Mouse (Mus musculus): Measurements from ENCODE around the gene Fam241b. TPM values are rescaled to one million over a fixed set of nuclear protein-coding genes. Genes with fewer than 3 reads are reported as not detected.

The Fam241b gene
- total RNA-seq, 1 experiment from 2014 or later = not detected

DNA sequence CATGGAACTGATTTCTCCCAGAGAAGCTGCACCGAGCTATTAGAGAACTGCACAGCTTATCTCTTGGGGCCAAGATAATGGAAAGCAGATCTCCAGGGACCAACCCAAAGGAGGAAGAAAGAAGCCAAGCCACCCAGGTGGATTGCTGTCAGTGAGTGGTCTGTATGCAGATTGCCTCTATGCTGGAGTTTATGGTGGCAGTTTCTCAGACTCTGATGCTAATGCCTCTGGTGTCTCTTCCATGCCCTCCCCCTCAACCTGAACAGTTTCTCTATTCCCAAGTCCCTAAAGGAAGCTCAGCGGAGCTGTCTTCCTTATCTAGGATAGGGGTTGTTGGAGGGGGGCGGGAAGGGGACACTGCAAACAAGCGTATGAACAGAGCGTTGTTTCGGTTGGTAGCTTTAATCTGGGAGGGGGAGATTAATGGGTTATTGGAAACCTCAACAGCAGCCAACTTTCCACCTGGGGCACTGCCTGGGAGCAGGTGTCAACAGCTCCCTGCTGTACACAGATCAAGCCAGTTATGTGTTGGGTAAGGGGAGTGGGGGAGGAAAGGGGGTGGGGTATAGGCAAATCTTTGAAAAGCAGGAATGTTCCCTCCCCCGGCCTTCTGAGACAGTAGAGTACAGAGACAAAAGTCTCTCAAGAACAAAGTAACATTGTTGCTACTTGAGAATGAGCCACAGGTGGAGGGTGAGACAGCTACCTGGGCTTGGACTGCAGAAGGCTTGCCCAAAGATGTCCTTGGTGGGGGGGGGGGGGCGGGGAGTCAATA is 7.8 kb downstream of the Fam241b start:
- ATAC-seq (ENCODE audit: extremely low read depth, insufficient number of reproducible peaks, low FRiP score, poor library complexity, severe bottlenecking) = no peak

DNA sequence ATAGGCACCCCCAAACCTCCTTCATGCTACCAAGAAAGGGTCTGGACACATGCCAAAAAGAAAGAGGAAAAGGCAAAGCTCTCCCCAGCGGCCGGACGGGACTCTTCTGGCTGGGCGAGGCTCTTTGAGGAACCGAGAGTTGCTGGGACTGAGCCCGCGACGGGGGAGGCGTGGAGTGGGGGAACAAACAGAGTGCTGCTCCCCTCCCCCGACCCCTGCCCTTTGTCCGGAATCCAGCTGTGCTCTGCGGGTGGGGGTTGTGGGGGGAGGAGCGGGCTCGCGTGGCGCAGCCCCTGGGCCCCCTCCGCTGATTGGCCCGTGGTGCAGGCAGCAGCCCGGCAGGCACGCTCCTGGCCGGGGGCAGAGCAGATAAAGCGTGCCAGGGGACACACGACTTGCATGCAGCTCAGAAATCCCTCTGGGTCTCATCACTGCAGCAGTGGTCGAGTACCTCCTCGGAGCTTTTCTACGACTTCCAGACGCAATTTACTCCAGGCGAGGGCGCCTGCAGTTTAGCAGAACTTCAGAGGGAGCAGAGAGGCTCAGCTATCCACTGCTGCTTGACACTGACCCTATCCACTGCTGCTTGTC is 10.9 kb downstream of the Fam241b start, which contains the start of gene Neurog3:
TSS of gene Neurog3 (plus strand) at position 400 of the 591 bp plus-strand sequence.
- ATAC-seq (ENCODE audit: extremely low read depth, insufficient number of reproducible peaks, low FRiP score, poor library complexity, severe bottlenecking) = no peak

DNA sequence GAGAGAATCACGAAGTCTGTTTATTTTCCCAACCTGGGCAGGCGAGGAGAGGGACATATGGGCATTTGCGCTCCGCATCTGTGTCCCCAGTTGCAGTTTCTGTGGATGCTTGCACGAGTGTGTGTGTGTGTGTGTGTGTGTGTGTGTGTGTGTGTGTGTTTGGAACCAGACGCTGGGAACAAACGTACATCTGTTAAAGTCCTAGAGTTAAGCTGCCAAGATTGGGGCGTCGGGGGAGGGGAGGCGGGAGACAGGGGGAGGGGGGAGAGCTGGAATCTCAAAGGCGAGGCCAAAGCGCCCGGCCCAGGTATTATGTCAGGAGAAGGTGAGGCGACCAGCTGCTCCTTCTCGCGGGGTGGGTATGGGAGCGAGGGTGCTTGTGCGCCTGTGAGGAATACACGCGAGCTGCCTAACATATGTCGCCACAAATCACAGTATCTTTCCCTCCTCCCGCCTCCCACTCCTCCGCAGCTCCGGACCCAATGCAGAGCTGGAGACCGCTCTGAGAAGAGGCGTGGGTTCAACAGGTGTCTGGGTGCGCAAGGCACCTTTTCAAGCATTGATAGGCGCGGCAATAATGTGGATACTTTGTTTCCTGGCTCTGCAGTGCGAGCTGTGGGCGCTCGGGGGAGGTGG is 15.3 kb downstream of the Fam241b start:
- ATAC-seq (ENCODE audit: extremely low read depth, insufficient number of reproducible peaks, low FRiP score, poor library complexity, severe bottlenecking) = no peak

DNA sequence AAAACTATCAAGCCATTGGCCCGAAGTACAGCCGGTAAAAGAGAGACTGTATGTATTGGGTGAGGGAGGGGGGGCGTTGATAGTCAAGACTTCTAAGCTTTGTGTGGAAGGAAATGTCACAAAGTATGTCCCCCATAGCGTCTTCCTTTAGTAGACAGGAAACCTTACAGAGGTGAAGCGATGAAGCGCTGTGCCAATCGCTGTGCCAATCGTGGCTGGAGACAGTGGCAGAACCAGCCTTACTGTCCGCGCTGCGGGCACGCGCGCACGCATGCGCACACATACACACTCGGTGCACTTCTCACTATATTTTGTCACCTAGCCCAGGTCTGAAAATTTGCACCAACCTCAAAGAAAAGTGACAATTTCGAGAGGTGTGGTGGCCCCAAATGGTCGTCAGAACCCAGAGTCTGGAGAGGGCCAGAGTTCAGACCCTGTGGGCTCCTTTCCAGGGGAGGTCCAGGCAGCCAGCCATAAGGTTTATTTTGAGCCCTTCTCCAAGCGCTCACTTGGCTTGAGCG is 15.9 kb downstream of the Fam241b start:
- no peak for ATAC-seq (ENCODE audit: extremely low read depth, insufficient number of reproducible peaks, low FRiP score, poor library complexity, severe bottlenecking)

DNA sequence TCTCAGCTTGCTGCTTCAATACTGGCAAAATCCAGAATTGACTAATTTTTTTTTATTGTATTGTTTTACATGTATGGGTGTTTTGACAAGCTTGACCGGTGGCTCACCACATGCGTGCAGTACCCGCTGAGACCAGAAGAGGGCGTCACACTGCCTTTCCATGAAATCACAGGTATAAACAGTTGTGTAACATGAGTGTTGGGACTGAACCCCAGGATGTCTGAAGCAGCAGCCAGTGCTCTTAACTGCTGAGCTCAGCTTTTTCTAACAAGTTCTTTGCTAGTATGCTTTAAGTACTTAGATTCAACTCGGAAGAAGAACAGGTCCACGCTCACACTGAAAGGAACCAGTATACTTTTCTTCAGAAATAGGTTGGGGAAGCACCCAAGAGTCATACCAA is 16.6 kb downstream of the Fam241b start:
- ATAC-seq (ENCODE audit: extremely low read depth, insufficient number of reproducible peaks, low FRiP score, poor library complexity, severe bottlenecking) = no peak

DNA sequence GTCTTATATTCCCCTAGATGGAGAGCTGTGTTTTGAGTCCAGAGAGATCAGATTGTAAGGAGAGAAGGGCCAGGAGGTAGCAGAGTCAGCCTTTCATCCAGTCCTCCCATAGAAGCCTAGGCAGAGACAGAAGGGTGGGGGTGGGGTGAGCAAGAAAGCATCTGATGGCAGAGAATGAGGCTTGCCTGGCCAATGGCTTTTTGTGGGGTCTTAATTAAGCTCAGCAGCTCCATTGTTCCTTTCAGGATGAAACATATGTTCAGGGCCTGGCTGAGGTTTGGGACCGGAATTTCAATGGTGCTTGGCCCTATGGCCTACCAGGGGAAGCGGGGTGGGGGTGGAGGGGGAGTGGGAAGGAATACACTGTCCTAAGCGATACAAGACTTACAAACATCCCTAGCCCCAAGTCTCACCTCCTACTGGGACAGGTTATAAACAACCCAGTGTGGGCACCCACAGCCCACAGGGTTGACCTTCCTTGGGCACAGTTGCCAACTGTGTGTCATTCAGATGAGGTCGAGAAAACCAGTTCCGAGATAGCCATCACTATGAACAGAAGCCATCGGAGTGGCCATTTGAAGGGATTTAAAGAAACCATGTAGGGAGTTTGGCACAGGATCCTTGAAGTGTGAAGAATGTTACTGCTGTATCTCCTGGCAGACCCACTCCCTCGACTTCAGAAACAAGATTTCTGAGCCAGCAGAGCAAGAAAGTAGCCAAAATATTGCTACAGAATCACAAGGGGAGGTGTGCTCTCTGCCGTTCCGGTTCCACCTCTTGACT is 29.7 kb downstream of the Fam241b start:
- ATAC-seq (ENCODE audit: extremely low read depth, insufficient number of reproducible peaks, low FRiP score, poor library complexity, severe bottlenecking) = no peak

DNA sequence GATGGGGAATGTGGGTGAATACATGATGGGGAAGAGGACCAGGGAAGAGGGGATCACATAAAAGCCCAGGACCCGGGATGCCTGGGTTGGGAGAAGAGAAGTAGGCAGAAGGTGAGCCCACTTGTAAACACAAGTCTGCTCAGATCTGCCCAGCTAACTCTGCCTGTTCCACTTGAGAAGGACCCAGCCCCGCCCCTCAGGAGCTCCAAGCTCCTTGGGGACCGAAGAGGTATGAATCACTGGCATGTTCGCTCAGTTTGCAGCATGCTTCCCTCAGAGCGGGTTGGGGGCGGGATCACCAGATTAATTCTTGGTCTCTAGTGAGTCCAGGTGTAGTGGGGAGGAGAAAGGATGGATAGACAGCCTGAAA is 32.5 kb downstream of the Fam241b start:
- ATAC-seq (ENCODE audit: extremely low read depth, insufficient number of reproducible peaks, low FRiP score, poor library complexity, severe bottlenecking) = no peak

DNA sequence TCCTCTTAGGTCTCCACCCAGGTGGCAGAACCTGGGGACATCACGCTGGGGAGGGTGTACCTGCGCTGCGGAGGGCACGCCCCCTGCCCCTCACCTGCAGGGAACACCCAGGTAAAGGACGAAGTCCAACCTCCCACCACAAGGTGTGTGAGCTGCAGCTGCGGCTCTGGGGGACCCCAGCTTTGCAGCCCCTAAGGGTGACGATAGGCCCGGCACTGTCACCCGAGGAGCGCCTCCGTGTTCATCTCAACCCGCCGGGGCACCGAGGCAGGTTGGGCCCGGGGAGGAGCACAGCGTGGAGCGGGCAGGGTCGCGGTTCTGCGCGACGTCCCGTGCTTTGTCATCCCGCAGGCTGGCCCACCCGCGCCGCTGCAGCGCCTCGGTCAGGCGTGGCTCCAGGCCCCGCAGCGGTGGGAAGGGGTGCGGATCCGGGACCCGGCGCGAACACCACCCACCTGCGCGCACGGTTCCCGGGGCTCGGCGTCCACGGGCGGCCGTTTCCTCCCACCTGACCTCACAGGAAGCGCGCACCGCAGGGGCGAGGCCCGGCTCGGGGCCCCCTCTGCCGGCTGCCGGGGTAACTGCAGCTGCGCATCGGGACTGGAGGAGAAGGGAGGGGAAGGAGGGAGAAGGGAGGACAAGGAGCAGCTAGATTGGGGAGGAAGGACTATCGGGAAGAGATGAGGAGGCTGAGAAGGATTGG is 33.1 kb downstream of the Fam241b start:
- 0 out of 2 replicates have a peak, but pooled peaks have one; percentile 13 for ATAC-seq (ENCODE audit: extremely low read depth, insufficient number of reproducible peaks, low FRiP score, poor library complexity, severe bottlenecking)

DNA sequence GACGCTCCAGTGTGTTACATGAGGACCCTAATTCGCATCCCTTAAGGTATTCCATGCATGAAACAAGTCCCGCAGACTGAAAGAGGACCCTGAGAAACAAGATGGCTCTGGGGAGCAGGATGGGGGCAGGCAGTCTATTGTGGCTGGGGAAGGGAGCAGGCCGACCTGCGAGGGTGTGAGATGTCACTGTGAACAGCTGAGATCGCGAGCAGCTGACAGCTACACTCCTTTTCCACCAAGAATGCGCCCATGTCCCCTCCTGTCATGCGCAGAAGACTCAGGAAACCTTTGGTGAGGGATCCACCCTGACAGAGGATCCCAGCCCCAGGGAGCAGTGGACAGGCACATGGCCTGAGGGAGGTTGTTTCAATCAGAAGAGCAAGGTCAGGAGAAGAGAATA is 36.7 kb downstream of the Fam241b start:
- ATAC-seq (ENCODE audit: extremely low read depth, insufficient number of reproducible peaks, low FRiP score, poor library complexity, severe bottlenecking) = no peak

DNA sequence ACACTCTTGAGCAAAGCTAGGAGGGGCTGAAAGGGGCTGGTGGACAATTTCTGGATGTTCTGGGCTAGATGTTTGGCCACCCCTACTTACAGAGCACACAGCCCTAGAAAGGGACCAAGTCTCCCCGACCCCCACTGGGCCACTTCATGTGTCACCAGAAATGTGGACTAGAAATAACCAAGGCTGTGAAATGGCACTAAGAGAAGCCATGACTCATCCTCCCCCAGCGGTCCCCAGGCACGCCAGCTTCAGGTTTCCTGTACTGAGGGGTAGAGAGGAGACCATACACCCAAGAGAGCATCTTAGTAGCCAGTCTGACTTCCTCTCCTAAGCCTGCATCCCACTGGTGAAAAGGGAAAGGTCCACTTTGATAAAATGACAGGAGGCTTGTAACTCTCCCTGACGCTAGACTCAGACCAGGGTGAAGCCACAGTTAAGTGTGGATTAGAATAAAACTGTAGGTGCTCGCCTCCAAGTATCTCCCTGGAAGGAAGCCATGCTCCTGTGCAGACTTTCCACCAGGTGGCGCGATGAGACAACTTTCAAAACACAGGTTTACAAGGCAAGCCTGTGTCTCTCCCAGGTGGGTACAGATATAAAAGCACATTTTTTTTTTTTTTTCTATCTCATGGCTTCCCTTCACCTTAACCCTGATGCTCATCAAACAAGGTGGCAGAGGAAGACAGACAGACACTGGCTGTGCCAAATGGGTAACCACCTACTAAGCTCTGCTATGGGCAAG is 38.7 kb downstream of the Fam241b start:
- no peak for ATAC-seq (ENCODE audit: extremely low read depth, insufficient number of reproducible peaks, low FRiP score, poor library complexity, severe bottlenecking)

DNA sequence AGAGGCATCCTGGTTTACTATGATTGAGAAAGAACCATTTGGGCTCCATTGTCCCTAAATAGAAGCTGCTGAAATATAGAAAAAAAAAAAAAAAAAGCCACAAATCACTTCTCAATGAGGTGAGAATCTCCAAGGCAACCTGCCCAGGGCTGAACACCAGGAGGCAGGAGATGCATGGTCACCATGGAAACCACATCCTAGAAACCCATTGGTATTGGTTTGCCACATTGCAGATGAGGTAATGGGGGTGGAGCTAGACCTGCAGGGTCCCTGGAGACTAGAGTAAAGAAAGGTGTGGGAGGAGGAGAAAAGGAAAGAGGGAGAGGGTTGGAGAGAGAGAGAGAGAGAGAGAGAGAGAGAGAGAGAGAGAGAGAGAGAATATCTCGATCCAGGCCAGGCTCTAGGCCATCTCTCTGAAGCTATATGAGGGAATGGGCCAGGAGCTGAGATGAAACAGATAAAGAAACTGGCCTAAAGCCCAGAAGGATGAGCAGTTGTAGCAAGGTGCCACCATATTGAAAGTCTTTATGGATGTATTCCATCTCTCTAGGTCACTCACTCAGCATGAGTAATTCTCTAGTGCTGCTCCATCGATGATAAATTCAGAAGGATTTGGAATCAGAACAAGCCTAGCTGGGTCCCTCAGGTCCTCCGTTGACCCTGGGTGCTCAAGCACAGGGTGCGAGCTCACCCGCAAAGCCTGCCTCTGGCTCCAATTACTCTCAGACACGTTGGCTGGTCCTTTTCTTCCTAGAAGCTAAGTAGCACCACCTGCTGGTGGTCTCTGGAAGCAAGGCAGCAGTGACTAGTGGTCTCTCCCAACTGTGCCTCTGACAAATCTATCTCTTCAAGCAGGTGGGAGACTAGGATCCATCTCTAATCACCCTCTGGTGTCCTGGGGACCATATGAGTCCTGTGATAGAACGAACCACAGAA is 41.9 kb downstream of the Fam241b start:
- ATAC-seq (ENCODE audit: extremely low read depth, insufficient number of reproducible peaks, low FRiP score, poor library complexity, severe bottlenecking) = no peak

DNA sequence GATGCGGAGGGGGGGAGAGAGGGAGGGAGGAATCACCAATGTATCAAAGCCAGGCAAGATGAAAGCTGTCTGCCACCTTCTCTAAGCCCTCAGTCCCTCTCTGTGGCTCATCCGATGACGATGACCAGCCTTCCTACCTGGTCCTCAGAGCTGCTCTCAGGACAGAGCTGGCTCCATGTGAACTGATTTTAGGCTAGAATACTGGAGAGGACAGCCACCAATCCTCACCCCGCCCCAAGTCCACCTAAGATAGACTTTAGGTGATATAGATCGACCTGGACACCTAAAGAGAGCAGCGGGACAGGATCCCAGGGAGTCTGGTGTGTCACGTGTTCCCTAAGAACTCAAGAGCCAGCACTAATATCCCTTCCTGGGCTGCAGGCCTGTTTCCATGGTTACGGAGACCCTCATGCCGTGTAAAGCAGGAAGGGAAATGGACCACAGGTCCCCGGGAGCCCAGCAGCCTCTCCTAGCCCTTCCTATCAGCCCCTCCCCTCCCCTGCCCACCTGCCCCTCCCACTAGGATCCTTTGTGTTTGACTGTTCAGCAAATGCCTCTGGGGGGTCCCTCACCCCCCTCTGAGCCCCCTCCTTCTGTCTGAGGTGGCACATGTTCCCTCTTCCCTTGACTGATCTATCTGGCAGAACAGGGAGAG is 43.8 kb downstream of the Fam241b start:
- ATAC-seq (ENCODE audit: extremely low read depth, insufficient number of reproducible peaks, low FRiP score, poor library complexity, severe bottlenecking) = no peak

DNA sequence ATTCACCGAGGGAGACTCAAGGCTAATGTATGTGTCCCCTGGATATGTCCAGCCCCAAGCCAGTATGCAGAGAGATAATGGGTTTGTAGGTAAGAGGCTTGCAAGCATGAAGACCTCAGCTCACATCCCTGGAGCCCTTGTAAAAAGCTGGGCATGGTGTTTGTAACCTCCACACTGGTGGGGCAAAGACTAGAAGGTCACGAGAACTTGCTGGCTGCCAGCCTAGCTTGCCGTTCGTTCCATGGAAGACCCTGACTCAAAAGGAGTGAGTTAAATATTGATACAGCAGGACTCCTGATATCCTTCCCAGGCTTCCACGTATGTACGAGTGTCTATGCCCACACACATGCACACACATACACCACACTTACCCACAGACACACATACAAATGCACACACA is 49.3 kb downstream of the Fam241b start:
- no peak for ATAC-seq (ENCODE audit: extremely low read depth, insufficient number of reproducible peaks, low FRiP score, poor library complexity, severe bottlenecking)

DNA sequence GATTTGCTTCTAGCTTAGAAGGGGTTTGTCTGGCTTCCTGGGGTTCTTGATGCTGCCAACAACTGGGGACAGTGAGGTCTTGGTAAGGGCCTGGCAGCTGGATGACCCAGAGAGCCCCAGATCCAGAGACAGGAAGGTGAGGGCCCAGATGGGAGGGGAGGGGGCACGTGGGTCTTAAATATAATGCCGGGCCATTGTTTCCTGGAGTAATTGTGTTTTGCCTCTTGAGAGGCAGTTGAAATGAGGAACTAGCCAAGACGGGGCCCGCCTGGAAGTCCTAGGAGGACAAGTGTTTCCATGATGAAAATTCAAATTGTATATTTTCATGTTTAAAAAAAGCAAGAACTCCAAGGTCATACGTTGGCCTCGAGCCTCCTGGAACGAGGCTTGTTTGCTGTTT is 49.8 kb downstream of the Fam241b start:
- ATAC-seq (ENCODE audit: extremely low read depth, insufficient number of reproducible peaks, low FRiP score, poor library complexity, severe bottlenecking) = no peak

DNA sequence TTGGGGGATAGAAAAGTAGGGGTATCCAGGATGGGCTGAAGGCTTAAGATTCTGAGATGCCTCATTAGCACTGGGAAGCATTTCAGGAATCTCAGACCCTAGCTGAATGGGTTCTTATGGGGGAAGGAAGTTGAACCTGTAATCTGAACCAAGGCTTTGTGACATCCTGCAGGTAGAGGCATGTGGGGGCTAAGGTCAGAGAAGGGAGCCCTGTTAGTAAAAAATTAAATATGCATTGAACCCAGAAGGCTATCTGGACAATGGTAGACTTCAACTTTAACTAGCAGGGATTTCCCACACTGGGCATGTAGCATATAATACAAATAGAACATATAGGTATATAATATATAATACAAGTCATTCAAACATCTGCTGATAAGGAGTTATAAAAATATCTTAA is 54.2 kb downstream of the Fam241b start:
- no peak for ATAC-seq (ENCODE audit: extremely low read depth, insufficient number of reproducible peaks, low FRiP score, poor library complexity, severe bottlenecking)

DNA sequence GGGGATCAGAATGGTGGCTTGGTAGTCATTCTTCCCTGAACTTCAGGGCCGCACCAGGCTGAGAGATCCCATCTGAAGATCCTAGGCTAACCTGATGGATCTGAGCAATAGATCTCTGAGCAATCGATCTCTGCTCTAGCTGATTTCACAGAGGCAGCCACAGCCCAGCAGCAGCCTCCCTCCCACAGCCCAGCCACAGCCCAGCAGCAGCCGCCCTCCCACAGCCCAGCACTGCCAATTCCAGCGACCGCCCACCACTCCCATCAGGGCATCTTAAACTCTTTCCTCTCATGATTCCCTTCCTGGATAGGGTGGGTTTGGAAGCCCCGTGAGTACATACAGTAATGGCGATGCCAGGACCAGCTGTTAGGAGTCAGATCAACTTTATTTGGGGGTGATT is 54.6 kb downstream of the Fam241b start:
- no peak for ATAC-seq (ENCODE audit: extremely low read depth, insufficient number of reproducible peaks, low FRiP score, poor library complexity, severe bottlenecking)

DNA sequence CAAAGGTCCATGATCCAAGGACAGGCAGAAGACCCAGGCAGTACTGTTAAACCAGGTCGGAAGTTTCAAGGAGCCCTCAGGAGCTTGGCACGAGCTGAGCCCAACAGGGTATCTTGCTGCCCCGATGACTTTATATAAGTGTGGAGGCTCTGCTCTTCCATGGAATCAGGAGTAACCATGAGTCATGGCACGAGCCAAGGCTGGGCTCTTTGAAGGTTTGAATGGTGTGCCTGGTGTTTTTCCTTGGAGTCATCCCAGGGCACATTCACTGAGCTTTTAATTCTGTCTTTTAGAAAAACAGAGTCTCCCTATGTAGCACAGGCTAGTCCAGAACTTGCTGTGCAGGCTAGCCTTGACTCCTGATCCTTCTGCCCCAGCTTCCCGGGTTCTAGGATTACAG is 55.3 kb downstream of the Fam241b start:
- ATAC-seq (ENCODE audit: extremely low read depth, insufficient number of reproducible peaks, low FRiP score, poor library complexity, severe bottlenecking) = no peak

Data from neutrophil, adult 5-6 weeks (primary cell).